Mouse (Mus musculus) thymus, postnatal 14 days (tissue): ENCODE measurements around the gene Scamp5.

Experiments used
- DNase-seq: peaks from one replicate; pipeline ENCODE4 v3.0.0; 2021

Scamp5 gene

GRCm38 (mm10) chr9:57467896-57468549, at the start of gene Scamp5:
Gene Scamp5 (minus strand): TSS chr9:57468060.
- peak; percentile 91 for DNase-seq

DNA sequence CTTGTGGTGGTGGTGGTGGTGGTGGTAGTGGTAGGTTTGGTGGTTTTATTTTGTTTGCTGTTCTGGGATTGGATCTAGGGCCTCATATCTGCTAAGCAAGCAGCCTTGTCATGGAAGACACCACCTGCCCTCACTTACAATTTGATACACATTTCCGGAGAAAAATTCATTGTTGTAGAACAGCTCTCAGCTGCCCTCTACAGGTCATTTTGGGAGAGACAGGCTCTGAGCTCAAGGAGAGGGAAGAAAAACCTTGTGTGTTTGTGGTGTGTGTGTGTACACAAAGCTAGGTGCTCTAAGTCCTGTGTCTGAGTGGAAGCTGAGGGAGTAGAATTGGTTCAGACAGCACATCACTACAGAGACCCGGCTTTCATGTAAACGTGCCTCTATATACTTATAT, 49.3 kb upstream of the Scamp5 start:
- DNase-seq: peak; percentile 78

GRCm38 (mm10) chr9:57510577-57510976, 42.7 kb upstream of the Scamp5 start:
- no peak for DNase-seq

- DNase-seq: no peak
Observed at GRCm38 (mm10) chr9:57505700-57506099, 37.8 kb upstream of the Scamp5 start.

GRCm38 (mm10) chr9:57504891-57505290, 37.0 kb upstream of the Scamp5 start:
- DNase-seq: no peak

DNA sequence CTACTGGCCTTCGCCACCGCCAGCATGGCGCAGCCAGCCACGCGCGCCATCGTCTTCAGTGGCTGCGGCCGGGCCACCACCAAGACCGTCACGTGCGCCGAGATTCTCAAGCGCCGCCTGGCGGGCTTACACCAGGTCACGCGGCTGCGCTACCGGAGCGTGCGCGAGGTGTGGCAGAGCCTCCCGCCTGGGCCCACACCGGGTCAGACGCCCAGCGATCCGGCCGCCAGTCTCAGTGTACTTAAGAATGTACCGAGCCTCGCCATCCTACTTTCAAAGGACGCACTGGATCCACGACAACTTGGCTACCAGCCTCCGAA, 36.5 kb upstream of the Scamp5 start:
- DNase-seq: peak; percentile 70

GRCm38 (mm10) chr9:57503622-57504380, 35.9 kb upstream of the Scamp5 start, which contains the start of gene Rpp25:
Gene Rpp25 (plus strand): TSS chr9:57504026.
- peak; percentile 16 for DNase-seq

- DNase-seq: no peak
Observed at GRCm38 (mm10) chr9:57502911-57503621, 35.2 kb upstream of the Scamp5 start.

GRCm38 (mm10) chr9:57501861-57502260, 34.0 kb upstream of the Scamp5 start:
- no peak for DNase-seq

DNA sequence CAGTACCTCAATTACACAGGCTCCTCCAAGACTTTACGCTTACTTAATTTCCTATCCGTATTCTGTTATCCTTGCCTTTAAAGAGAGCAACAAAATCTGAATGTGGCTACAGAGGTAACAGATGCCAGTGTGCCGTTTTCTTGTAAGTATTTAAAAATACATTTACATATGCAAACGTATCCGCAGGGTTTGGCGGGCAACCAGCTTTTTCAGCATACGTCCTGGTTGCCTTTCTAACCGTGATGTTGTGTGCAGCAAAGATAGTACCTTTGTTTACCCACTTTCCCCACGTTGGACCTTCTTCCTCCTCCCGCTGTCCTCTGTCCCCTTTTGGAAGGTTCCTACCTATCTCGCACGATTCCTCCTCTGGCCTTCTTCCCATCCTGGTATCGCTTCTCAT, 33.6 kb upstream of the Scamp5 start:
- DNase-seq: no peak

DNA sequence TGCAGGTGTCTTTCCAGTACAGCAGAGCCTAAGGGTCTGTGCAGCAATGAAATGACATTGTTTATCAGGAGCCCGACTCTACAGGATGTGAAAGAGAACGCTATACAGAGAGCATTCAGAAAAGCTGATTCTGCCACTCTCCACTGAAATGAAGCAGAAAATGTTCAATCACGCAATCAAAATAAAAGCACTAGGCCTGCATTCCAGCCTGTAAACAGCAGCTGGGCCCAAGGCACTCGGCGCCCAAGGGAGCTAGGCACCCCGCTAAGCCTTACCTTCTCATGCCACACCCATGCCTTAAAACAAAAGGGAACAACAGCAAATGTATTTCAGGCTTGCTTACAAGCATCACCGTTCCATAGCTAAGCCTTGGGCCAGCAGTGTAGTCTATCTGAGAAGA, 30.7 kb upstream of the Scamp5 start:
- DNase-seq: no peak

DNA sequence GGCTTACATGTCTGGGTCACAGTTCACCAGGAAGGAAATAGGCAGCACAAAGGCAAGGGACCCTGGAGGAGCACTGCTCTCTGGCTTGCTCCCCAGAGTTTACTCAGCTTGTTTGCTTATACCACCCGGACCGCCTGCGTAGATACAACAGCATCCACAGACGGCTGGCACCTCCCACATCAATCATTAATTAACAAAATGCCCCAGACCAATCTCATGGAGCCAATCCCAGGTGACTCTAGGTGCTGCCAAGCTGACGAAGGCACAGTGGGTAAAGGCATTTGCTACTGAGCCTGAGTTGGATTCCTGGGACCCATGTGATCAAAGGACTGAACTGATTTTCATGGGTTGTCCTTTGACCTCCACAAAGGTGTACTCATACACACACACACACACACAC, 29.4 kb upstream of the Scamp5 start:
- no peak for DNase-seq

GRCm38 (mm10) chr9:57494970-57495369, 27.1 kb upstream of the Scamp5 start:
- no peak for DNase-seq

GRCm38 (mm10) chr9:57493532-57493931, 25.7 kb upstream of the Scamp5 start:
- DNase-seq: no peak

GRCm38 (mm10) chr9:57487807-57488206, 19.9 kb upstream of the Scamp5 start:
- no peak for DNase-seq

- DNase-seq: peak; percentile 85
Observed at GRCm38 (mm10) chr9:57485774-57486173, 17.9 kb upstream of the Scamp5 start.

DNA sequence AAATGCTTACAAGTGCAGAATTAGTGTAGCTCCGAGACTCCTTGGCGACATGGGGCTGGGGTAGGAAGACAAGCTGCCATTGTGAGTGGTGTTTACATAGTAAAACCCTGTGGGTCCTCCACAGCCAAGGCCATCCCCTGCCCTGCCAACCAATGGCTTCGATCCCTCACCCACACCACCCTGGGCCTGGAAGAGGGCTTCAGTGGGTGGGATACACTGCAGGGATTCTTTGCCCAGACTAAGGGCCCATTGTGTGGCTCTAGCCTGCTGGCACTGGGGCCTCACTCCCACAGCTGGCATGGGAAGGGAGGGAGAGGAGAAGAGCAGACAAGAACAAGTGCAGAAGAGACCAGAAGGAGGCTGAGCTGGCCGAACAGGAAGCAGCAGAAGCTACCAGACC, 1.1 kb upstream of the Scamp5 start:
- no peak for DNase-seq

DNA sequence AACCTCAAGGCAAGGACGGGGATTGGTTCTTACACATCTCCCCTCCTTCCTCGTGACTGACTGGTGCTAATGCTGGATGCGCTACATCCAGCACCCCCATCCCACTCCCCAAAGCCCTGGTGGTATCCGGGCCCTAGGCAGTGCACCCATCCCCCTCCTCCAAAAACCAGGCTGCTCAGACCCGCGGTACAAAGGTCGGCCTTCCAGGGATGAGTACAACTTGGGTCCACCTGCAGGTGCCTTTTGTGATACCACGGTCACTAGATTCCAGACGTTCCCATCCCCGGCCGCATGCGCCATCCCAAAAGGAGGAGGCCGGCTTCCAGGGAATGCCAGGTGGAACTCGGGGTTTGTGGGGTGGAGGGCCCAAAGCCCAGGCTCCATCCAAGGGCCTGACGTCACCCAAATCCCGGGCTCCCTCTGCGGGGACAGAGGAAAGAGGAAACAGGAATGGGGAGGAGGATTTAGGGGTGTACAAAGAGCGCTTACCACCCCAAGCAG, 539 bp downstream of the Scamp5 start:
- peak; percentile 13 for DNase-seq

DNA sequence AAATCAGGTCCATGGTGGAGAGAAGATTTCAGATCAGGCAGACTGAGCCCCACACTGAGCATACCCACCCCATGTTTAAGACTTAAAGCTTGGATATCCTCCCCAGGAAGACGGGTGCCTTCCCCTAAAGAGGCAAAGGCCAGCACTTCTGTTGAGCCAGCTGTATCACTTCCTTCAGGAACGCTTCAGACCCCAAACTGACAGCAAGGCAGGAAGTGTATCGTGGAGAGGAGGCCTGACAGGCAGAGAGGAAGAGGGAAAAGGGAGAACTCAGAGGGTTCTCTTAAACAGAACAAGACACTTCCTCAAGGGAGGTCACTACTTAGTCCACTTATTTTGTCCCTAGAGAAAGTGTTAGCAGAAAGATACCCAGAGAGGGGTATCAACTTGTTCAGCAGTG, 1.8 kb downstream of the Scamp5 start:
- no peak for DNase-seq

GRCm38 (mm10) chr9:57462866-57463265, 5.0 kb downstream of the Scamp5 start:
- DNase-seq: no peak

DNA sequence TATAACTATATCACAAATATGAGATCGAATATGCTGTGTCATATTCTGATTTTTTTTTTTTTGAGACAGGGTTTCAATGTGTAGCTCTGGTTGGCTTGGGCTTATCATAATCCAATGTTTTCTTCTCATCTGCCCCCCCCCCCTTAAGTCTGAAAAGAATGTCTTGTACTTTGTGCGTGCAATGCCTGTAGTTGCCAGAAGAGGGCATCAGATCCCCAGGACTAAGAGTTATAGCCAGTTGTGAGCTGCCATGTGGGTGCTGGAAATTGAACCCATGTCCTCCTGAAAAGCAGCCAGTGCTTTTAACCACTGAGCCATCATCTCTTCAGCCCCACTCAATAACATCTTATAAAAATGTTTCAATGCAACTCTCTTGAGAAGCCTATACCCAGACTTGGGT, 8.2 kb downstream of the Scamp5 start:
- no peak for DNase-seq

- DNase-seq: no peak
Observed at GRCm38 (mm10) chr9:57453516-57453915, 14.3 kb downstream of the Scamp5 start.

- no peak for DNase-seq
Observed at GRCm38 (mm10) chr9:57452624-57453462, 15.0 kb downstream of the Scamp5 start.
